Mouse (Mus musculus): Measurements from ENCODE around the gene Gbx2. TPM values are rescaled to one million over a fixed set of nuclear protein-coding genes. Genes with fewer than 3 reads are reported as not detected.

Gbx2 gene
- polyA plus RNA-seq, 1 experiment from 2014 or later: 29.7 TPM

DNA sequence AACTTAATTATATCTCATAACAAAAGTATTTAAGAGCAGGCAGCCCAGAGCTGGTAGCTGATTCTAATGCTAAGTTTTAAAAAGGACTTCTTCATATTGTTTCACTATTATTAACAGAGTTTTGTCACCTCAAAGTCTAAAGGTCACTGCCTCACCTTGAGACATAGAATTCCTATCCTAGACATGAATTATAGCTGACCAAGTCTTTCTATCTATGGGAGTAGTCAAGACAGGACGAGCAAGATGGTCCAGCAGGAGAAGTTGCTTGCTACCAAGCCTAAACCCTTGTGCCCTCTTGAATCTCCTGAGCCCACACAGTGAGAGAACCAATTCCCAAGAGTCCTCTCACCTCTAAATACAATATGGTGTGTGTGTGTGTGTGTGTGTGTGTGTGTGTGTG is 28.3 kb downstream of the Gbx2 start:
- Histone ChIP-seq H3K4me1 (ENCODE audit: control insufficient read depth, insufficient read depth, low read length) (no peaks in the 10 kb centered on the region), H3K9me3 (replicated peaks; ENCODE audit: control insufficient read depth, low read length, poor library complexity, severe bottlenecking) (peaks cover 11% of the 10 kb centered on the region; the same call in 1 of the 2 replicates), H3K4me3 (ENCODE audit: low read depth, low read length) (no peak overlapping the region), H3K4me2 (ENCODE audit: low read length) (no peak overlapping the region), H3K9ac (ENCODE audit: low read depth, low read length) (no peak overlapping the region), H3K36me3 (ENCODE audit: control insufficient read depth, insufficient read depth, low read length) (no peaks in the 10 kb centered on the region), H3K27me3 (ENCODE audit: control insufficient read depth, insufficient read depth, low read depth, low read length) (no peaks in the 10 kb centered on the region), H3K27ac (ENCODE audit: low read length) (no peak overlapping the region)
- ATAC-seq: no peak
- WGBS: 92% methylated on average over 1 of the region's 1 CpGs

DNA sequence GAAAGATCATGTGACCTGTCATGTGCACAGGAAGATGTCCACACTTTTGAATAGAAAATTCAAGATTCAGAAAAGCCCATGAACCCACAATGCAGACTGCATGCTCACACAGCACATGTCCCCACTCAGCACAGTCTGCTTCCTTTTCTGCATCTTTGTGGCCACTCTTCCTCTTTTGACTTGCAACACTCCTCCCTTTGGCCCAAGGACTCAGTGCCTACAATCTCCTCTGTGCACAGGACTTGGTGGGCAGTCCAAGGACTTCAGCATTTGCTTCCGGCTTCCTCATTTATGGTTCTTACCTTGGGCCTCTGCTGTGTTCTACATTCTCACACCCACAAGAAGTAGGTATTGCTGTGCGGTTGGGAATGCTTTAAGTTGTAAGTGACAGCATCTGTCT is 28.7 kb downstream of the Gbx2 start:
- Histone ChIP-seq H3K4me1 (ENCODE audit: control insufficient read depth, insufficient read depth, low read length) (no peaks in the 10 kb centered on the region), H3K4me2 (ENCODE audit: low read length) (no peak overlapping the region), H3K9me3 (replicated peaks; ENCODE audit: control insufficient read depth, low read length, poor library complexity, severe bottlenecking) (peaks cover 11% of the 10 kb centered on the region; the same call in 1 of the 2 replicates), H3K36me3 (ENCODE audit: control insufficient read depth, insufficient read depth, low read length) (0 out of 2 replicates have a peak, but pooled peaks cover under 1% of the 10 kb centered on the region), H3K9ac (ENCODE audit: low read depth, low read length) (no peak overlapping the region), H3K4me3 (ENCODE audit: low read depth, low read length) (no peak overlapping the region), H3K27ac (ENCODE audit: low read length) (no peak overlapping the region), H3K27me3 (ENCODE audit: control insufficient read depth, insufficient read depth, low read depth, low read length) (no peaks in the 10 kb centered on the region)
- WGBS: 94% methylated on average over 2 of the region's 2 CpGs
- ATAC-seq: no peak

DNA sequence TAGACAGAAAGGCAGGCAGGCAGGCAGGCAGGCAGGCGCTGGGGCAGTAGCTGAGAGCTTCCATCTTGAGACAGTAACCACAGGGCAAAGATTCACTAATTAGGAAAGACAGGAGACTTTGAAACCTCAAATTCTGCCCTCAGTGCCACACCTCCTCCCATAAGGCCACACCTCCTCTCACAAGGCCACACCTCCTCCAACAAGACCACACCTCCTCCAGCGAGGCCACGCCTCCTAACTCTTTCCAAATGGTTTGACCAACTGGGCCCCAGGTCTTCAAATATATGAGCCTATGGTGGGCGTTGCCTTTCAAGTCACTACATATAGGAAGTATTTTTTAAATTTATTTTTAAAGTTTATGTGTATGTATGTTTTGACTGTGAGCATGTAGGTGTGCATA is 29.6 kb downstream of the Gbx2 start:
- Histone ChIP-seq H3K4me1 (ENCODE audit: control insufficient read depth, insufficient read depth, low read length) (no peaks in the 10 kb centered on the region), H3K9ac (ENCODE audit: low read depth, low read length) (no peak overlapping the region), H3K36me3 (ENCODE audit: control insufficient read depth, insufficient read depth, low read length) (0 out of 2 replicates have a peak, but pooled peaks cover 2% of the 10 kb centered on the region), H3K4me3 (ENCODE audit: low read depth, low read length) (no peak overlapping the region), H3K9me3 (replicated peaks; ENCODE audit: control insufficient read depth, low read length, poor library complexity, severe bottlenecking) (peaks cover 5% of the 10 kb centered on the region; the same call in 1 of the 2 replicates), H3K4me2 (ENCODE audit: low read length) (no peak overlapping the region), H3K27me3 (ENCODE audit: control insufficient read depth, insufficient read depth, low read depth, low read length) (no peaks in the 10 kb centered on the region), H3K27ac (ENCODE audit: low read length) (no peak overlapping the region)
- no peak for ATAC-seq
- WGBS: 82% methylated on average over 4 of the region's 4 CpGs

DNA sequence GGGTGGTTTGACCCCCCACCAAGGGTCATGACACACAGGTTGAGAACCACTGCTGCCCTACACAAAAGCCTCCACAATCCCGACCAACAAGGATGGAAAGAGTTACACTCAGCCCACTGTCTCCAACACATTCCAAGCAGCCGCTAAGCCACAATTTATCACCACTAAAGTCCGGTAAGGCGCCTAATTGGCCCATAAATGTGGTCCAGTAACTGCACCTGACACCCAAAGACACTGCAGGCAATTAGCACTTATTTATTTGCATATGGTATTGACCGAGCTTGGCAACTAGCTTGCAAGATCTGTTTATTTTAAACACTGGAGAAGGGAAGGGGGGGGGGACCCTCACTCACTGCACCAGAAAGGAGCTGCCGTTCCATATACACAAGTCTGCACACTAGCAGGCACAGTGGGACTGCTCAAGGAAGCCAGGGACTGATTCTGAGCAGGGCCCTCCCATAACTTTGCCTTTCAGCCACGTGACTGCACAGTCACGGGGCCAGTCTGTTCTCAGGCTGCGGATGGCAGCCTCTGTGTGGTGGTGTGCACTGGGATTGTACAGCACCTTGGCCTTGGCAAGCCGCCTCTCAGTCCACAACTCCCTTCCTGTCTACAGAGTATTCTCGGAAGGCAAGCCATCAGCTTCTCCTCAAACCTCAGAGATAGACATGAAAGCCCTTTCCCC is 31.1 kb downstream of the Gbx2 start:
- no peaks in the 10 kb centered on the region for H3K27me3 ChIP-seq (ENCODE audit: control insufficient read depth, insufficient read depth, low read depth, low read length)
- H3K27ac ChIP-seq (ENCODE audit: low read length): no peak overlapping the region
- ATAC-seq: no peak
- no peak overlapping the region for H3K4me2 ChIP-seq (ENCODE audit: low read length)
- no peaks in the 10 kb centered on the region for H3K9me3 ChIP-seq (replicated peaks; ENCODE audit: control insufficient read depth, low read length, poor library complexity, severe bottlenecking)
- no peak overlapping the region for H3K4me3 ChIP-seq (ENCODE audit: low read depth, low read length)
- WGBS: 78% methylated on average over 11 of the region's 11 CpGs
- H3K9ac ChIP-seq (ENCODE audit: low read depth, low read length): no peak overlapping the region
- H3K4me1 ChIP-seq (ENCODE audit: control insufficient read depth, insufficient read depth, low read length): no peaks in the 10 kb centered on the region
- 0 out of 2 replicates have a peak, but pooled peaks cover 2% of the 10 kb centered on the region for H3K36me3 ChIP-seq (ENCODE audit: control insufficient read depth, insufficient read depth, low read length)

DNA sequence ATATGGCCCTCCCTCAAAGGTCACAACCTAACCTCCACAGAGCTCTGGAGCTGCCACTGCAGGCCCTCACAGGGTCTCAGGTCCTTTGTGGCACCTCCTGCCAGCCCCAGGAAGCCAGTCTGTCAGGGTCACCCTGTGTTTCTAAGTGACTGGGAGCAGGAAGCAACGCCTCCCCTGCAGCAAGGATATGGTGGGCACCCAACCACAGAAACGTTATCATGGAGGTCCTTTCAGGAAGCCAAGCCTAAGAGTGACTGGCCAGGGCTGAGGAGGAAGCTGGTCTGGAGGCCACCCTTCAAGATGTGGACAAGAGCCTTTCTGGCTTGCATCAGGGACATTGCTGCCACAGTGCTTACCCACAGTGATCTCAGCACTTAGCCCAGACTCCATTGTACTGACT is 31.9 kb downstream of the Gbx2 start:
- WGBS: 84% methylated on average over 2 of the region's 2 CpGs
- Histone ChIP-seq H3K9ac (ENCODE audit: low read depth, low read length) (no peak overlapping the region), H3K27ac (ENCODE audit: low read length) (no peak overlapping the region), H3K4me3 (ENCODE audit: low read depth, low read length) (no peak overlapping the region), H3K36me3 (ENCODE audit: control insufficient read depth, insufficient read depth, low read length) (0 out of 2 replicates have a peak, but pooled peaks cover 2% of the 10 kb centered on the region), H3K27me3 (ENCODE audit: control insufficient read depth, insufficient read depth, low read depth, low read length) (no peaks in the 10 kb centered on the region), H3K9me3 (replicated peaks; ENCODE audit: control insufficient read depth, low read length, poor library complexity, severe bottlenecking) (no peaks in the 10 kb centered on the region), H3K4me1 (ENCODE audit: control insufficient read depth, insufficient read depth, low read length) (no peaks in the 10 kb centered on the region), H3K4me2 (ENCODE audit: low read length) (no peak overlapping the region)
- ATAC-seq: no peak

DNA sequence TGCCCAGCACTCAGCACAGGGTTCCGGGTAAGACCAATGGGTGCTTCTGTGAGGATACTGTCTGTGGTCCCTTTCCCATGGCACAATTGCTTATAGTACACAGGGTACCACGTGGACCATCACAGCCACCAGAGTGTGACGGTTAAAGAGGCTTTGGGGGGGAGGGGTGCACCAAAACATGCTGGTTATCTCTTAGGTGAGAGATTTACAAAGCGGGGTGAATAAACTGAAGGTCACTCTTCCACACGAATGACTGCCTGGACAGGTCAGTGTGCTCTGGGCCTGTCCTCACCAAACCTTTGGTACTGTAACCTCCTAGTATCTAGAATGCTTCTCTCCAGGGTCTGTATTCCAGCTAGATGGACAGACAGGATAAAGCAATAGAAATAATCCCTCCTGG is 35.2 kb downstream of the Gbx2 start:
- no peaks in the 10 kb centered on the region for H3K27me3 ChIP-seq (ENCODE audit: control insufficient read depth, insufficient read depth, low read depth, low read length)
- WGBS: 83% methylated on average over 5 of the region's 5 CpGs
- 0 out of 2 replicates have a peak, but pooled peaks cover 2% of the 10 kb centered on the region for H3K36me3 ChIP-seq (ENCODE audit: control insufficient read depth, insufficient read depth, low read length)

DNA sequence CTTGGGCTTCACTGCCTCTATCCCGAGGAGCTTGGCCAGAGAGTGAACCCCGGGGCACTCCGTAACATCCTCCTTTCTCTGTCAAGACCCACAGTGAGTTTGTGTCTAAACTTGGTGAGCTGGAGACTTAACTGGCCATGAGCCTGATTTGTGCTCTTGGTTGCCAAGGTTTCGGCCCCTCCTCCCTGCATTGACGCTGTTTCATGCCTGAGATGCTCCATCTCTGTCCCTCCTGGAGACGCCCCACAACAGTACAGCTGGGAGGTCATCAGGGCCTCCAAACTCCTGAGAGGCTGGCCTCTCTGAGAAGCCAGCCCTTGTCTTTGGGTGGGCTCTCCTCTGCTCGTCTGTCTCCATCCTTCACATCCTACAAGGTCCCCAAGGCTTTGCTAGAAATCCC is 38.7 kb downstream of the Gbx2 start:
- H3K36me3 ChIP-seq (ENCODE audit: control insufficient read depth, insufficient read depth, low read length): peaks cover 14% of the 10 kb centered on the region
- peaks cover 8% of the 10 kb centered on the region for H3K4me1 ChIP-seq (ENCODE audit: control insufficient read depth, insufficient read depth, low read length)
- WGBS: 24% methylated on average over 7 of the region's 7 CpGs
- no peaks in the 10 kb centered on the region for H3K9me3 ChIP-seq (replicated peaks; ENCODE audit: control insufficient read depth, low read length, poor library complexity, severe bottlenecking)
- no peak overlapping the region for H3K4me3 ChIP-seq (ENCODE audit: low read depth, low read length)
- no peak overlapping the region for H3K27ac ChIP-seq (ENCODE audit: low read length)
- H3K27me3 ChIP-seq (ENCODE audit: control insufficient read depth, insufficient read depth, low read depth, low read length): no peaks in the 10 kb centered on the region
- no peak overlapping the region for H3K4me2 ChIP-seq (ENCODE audit: low read length)
- H3K9ac ChIP-seq (ENCODE audit: low read depth, low read length): no peak overlapping the region
- ATAC-seq: no peak

More for the DNA sequence above, 35.2 kb downstream of the Gbx2 start:
- H3K27ac ChIP-seq (ENCODE audit: low read length): no peak overlapping the region
- no peak overlapping the region for H3K4me3 ChIP-seq (ENCODE audit: low read depth, low read length)
- H3K9ac ChIP-seq (ENCODE audit: low read depth, low read length): no peak overlapping the region
- H3K4me2 ChIP-seq (ENCODE audit: low read length): no peak overlapping the region
- peaks cover 6% of the 10 kb centered on the region for H3K4me1 ChIP-seq (ENCODE audit: control insufficient read depth, insufficient read depth, low read length)
- no peak for ATAC-seq
- no peaks in the 10 kb centered on the region for H3K9me3 ChIP-seq (replicated peaks; ENCODE audit: control insufficient read depth, low read length, poor library complexity, severe bottlenecking)

DNA sequence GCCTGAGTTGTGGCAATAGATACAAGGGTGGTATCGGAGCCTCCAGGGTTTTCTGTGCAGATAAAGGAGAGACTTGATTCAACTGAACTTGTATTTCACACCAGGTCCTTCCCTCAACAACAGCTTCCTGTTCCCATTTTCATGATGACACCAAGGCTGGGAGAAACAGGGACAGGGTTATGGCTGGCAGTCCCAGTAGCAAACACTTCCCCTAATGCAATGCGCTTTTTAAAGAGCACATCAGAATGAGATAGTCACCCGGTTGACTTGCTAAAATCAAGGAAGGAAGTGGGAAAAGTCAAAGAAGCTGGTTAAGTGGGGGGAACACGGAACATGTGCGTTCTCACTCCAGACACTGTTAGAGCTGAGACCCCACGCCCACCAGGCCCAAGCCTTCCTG is 39.6 kb downstream of the Gbx2 start:
- Histone ChIP-seq H3K4me2 (ENCODE audit: low read length) (no peak overlapping the region), H3K4me1 (ENCODE audit: control insufficient read depth, insufficient read depth, low read length) (peaks cover 8% of the 10 kb centered on the region), H3K27me3 (ENCODE audit: control insufficient read depth, insufficient read depth, low read depth, low read length) (no peaks in the 10 kb centered on the region), H3K27ac (ENCODE audit: low read length) (no peak overlapping the region), H3K9ac (ENCODE audit: low read depth, low read length) (no peak overlapping the region), H3K36me3 (ENCODE audit: control insufficient read depth, insufficient read depth, low read length) (peaks cover 12% of the 10 kb centered on the region), H3K9me3 (replicated peaks; ENCODE audit: control insufficient read depth, low read length, poor library complexity, severe bottlenecking) (no peaks in the 10 kb centered on the region), H3K4me3 (ENCODE audit: low read depth, low read length) (no peak overlapping the region)
- ATAC-seq: no peak
- WGBS: 87% methylated on average over 6 of the region's 6 CpGs

DNA sequence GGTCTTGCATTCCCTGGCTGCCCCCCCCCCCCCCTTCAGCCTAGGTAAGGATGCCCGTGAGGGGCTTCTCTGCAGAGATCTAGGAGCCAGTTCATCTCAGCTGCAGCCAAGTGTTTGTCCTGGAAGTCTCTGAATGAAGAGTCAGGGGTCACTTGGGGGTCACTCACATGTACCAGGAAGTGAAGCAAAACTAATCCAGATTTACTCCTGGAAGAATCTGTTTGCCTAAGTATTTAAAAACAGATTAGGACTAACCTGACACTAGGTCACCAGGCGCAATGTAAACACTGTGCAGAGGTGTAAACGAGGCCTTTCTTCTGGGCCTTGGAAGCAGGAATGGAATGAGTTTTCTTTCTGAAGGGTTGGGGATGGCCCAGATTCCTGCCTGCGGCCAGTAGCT is 45.3 kb downstream of the Gbx2 start:
- Histone ChIP-seq H3K36me3 (ENCODE audit: control insufficient read depth, insufficient read depth, low read length) (peaks cover 12% of the 10 kb centered on the region), H3K9ac (ENCODE audit: low read depth, low read length) (no peak overlapping the region), H3K9me3 (replicated peaks; ENCODE audit: control insufficient read depth, low read length, poor library complexity, severe bottlenecking) (no peaks in the 10 kb centered on the region), H3K27me3 (ENCODE audit: control insufficient read depth, insufficient read depth, low read depth, low read length) (no peaks in the 10 kb centered on the region), H3K27ac (ENCODE audit: low read length) (no peak overlapping the region), H3K4me2 (ENCODE audit: low read length) (no peak overlapping the region), H3K4me1 (ENCODE audit: control insufficient read depth, insufficient read depth, low read length) (0 out of 2 replicates have a peak, but pooled peaks cover 2% of the 10 kb centered on the region), H3K4me3 (ENCODE audit: low read depth, low read length) (no peak overlapping the region)
- 35% methylated on average over 4 of the region's 4 CpGs for WGBS
- ATAC-seq: no peak

Data from midbrain, embryonic 16.5 days (tissue).